ENCODE assay signal across 9 mouse cellular contexts in genomic region chr17:36914108-36914507, GRCm38 (mm10). TPM values are rescaled to one million over a fixed set of nuclear protein-coding genes. Genes with fewer than 3 reads are reported as not detected.
A peak's percentile ranks its signal among the peaks of the same experiment; 100 is the strongest.
DNase-seq lines count a peak whose midpoint lies in the region; ATAC-seq and TF ChIP-seq lines count a peak whose summit lies in the region.
"Had no signal": no experiment of that assay in that cellular context is flagged by ENCODE, and none has a peak within 500 bp of the region (broad histone marks: within the 10 kb centered on the region; RNA-seq: fewer than 3 reads in every experiment).

No protein-coding gene starts in this region.

- H3K27me3 ChIP-seq in neural tube, embryonic 15.5 days (replicated peaks), result no peaks in the 10 kb centered on the region
- no peaks in the 10 kb centered on the region for H3K27me3 ChIP-seq in intestine, postnatal 0 days (replicated peaks; ENCODE audit: control insufficient read depth, insufficient read depth, low read length)
- H3K27me3 ChIP-seq in limb, embryonic 11.5 days (ENCODE audit: control insufficient read depth, insufficient read depth, low read length), result no peaks in the 10 kb centered on the region

- no peak overlapping the region for H3K4me2 ChIP-seq in neural tube, embryonic 15.5 days
- H3K4me2 ChIP-seq in intestine, postnatal 0 days (replicated peaks; ENCODE audit: low read depth), result no peak overlapping the region
- no peak overlapping the region for H3K4me2 ChIP-seq in limb, embryonic 11.5 days (ENCODE audit: low read depth, severe bottlenecking)

- H3K9ac ChIP-seq in neural tube, embryonic 15.5 days (replicated peaks), result no peak overlapping the region
- H3K9ac ChIP-seq in intestine, postnatal 0 days (ENCODE audit: low read depth, low read length), result no peak overlapping the region
- H3K9ac ChIP-seq in limb, embryonic 11.5 days (ENCODE audit: low read length), result no peak overlapping the region

- no peaks in the 10 kb centered on the region for H3K36me3 ChIP-seq in neural tube, embryonic 15.5 days
- H3K36me3 ChIP-seq in intestine, postnatal 0 days (ENCODE audit: control insufficient read depth, insufficient read depth), result no peaks in the 10 kb centered on the region; the same call in 1 of the 2 replicates
- H3K36me3 ChIP-seq in limb, embryonic 11.5 days (ENCODE audit: control insufficient read depth, insufficient read depth, low read length), result no peaks in the 10 kb centered on the region

- 18% methylated on average over 2 of the region's 2 CpGs for WGBS in neural tube, embryonic 15.5 days
- 13% methylated on average over 2 of the region's 2 CpGs for WGBS in intestine, postnatal 0 days
- WGBS in limb, embryonic 11.5 days, result 17% methylated on average over 2 of the region's 2 CpGs

- peak; percentile 63 for DNase-seq in neural tube, embryonic 10.5 days (ENCODE audit: extremely low spot score, low spot score)
- DNase-seq in c-Kit-negative CD71-positive TER-119-positive erythroid progenitor cells, embryonic 14.5 days (ENCODE audit: low read depth, low spot score), result peak; percentile 61
- peak; percentile 15 for DNase-seq in fibroblast of lung, adult 2 months (ENCODE audit: low read depth)
- peak; percentile 82 for DNase-seq in limb, embryonic 11.5 days (ENCODE audit: low spot score)
- DNase-seq in ovary, postnatal 36 days (ENCODE audit: low spot score), result peak; percentile 52
- peak; percentile 82 for DNase-seq in thymus, postnatal 14 days

- TF ChIP-seq CTCF in intestine, postnatal 0 days (IDR thresholded peaks at IDR 0.05; ENCODE audit: low read depth), result peak; percentile 84

- no peaks in the 10 kb centered on the region for H3K4me1 ChIP-seq in neural tube, embryonic 15.5 days
- H3K4me1 ChIP-seq in intestine, postnatal 0 days (replicated peaks; ENCODE audit: control insufficient read depth, insufficient read depth, low read length), result no peaks in the 10 kb centered on the region
- H3K4me1 ChIP-seq in limb, embryonic 11.5 days (ENCODE audit: control insufficient read depth, insufficient read depth, low read length), result no peaks in the 10 kb centered on the region

- H3K4me3 ChIP-seq in neural tube, embryonic 15.5 days (replicated peaks), result no peak overlapping the region
- no peak overlapping the region for H3K4me3 ChIP-seq in intestine, postnatal 0 days (ENCODE audit: low read depth, low read length)
- H3K4me3 ChIP-seq in limb, embryonic 11.5 days (ENCODE audit: low read depth, low read length), result no peak overlapping the region

- ATAC-seq in neural tube, embryonic 15.5 days (ENCODE audit: low FRiP score), result no peak
- no peak for ATAC-seq in intestine, postnatal 0 days
- ATAC-seq in limb, embryonic 11.5 days (ENCODE audit: insufficient number of reproducible peaks, low FRiP score, low TSS enrichment, low read depth), result no peak

- H3K9me3 ChIP-seq in neural tube, embryonic 15.5 days (replicated peaks), result no peaks in the 10 kb centered on the region
- no peaks in the 10 kb centered on the region for H3K9me3 ChIP-seq in intestine, postnatal 0 days (ENCODE audit: control insufficient read depth)
- no peaks in the 10 kb centered on the region for H3K9me3 ChIP-seq in limb, embryonic 11.5 days (ENCODE audit: control insufficient read depth, low read length)

- H3K27ac ChIP-seq in neural tube, embryonic 15.5 days (replicated peaks), result no peak overlapping the region
- H3K27ac ChIP-seq in intestine, postnatal 0 days (ENCODE audit: low read depth, low read length), result no peak overlapping the region
- no peak overlapping the region for H3K27ac ChIP-seq in limb, embryonic 11.5 days (replicated peaks; ENCODE audit: low read depth, low read length)

RNA-seq across cellular contexts. Expression of gene Trim31, which starts 16.2 kb away (rescaled TPM):
- 2.2 TPM in 1 of 2 replicates, not detected in the other for polyA plus RNA-seq in neural tube, embryonic 15.5 days (2015; fragmentation: Nextera tagmentation; extraction: Ambion mirVana)
- polyA plus RNA-seq in intestine, postnatal 0 days (2015; fragmentation: Nextera tagmentation; extraction: Ambion mirVana), result 53.7 and 56.2 TPM in 2 replicates
- polyA plus RNA-seq in limb, embryonic 11.5 days (2014; fragmentation: Nextera tagmentation; extraction: Ambion mirVana), result not detected in 2 replicates
- polyA plus RNA-seq: heart, embryonic 14.5 days had no signal

RNA-seq across cellular contexts. Expression of gene Trim40, which starts 24.2 kb away (rescaled TPM):
- not detected in 2 replicates for polyA plus RNA-seq in neural tube, embryonic 15.5 days (2015; fragmentation: Nextera tagmentation; extraction: Ambion mirVana)
- polyA plus RNA-seq in intestine, postnatal 0 days (2015; fragmentation: Nextera tagmentation; extraction: Ambion mirVana), result 6.8 TPM in 2 replicates
- not detected in 2 replicates for polyA plus RNA-seq in limb, embryonic 11.5 days (2014; fragmentation: Nextera tagmentation; extraction: Ambion mirVana)
- polyA plus RNA-seq: heart, embryonic 14.5 days had no signal

RNA-seq across cellular contexts. Expression of gene Rnf39, which starts 28.6 kb away (rescaled TPM):
- 1.9 and 2.0 TPM in 2 replicates for polyA plus RNA-seq in neural tube, embryonic 15.5 days (2015; fragmentation: Nextera tagmentation; extraction: Ambion mirVana)
- polyA plus RNA-seq in intestine, postnatal 0 days (2015; fragmentation: Nextera tagmentation; extraction: Ambion mirVana), result 1.7 and 2.2 TPM in 2 replicates
- polyA plus RNA-seq in limb, embryonic 11.5 days (2014; fragmentation: Nextera tagmentation; extraction: Ambion mirVana), result 0.31 and 0.45 TPM in 2 replicates

RNA-seq across cellular contexts. Expression of gene Ppp1r11, which starts 37.4 kb away (rescaled TPM):
- 155 and 168 TPM in 2 replicates for polyA plus RNA-seq in neural tube, embryonic 15.5 days (2015; fragmentation: Nextera tagmentation; extraction: Ambion mirVana)
- 91.6 and 96.1 TPM in 2 replicates for polyA plus RNA-seq in intestine, postnatal 0 days (2015; fragmentation: Nextera tagmentation; extraction: Ambion mirVana)
- polyA plus RNA-seq in limb, embryonic 11.5 days (2014; fragmentation: Nextera tagmentation; extraction: Ambion mirVana), result 142 and 147 TPM in 2 replicates

RNA-seq across cellular contexts. Expression of gene Znrd1, which starts 44.3 kb away (rescaled TPM):
- 59.2 and 62.9 TPM in 2 replicates for polyA plus RNA-seq in neural tube, embryonic 15.5 days (2015; fragmentation: Nextera tagmentation; extraction: Ambion mirVana)
- polyA plus RNA-seq in intestine, postnatal 0 days (2015; fragmentation: Nextera tagmentation; extraction: Ambion mirVana), result 59.1 and 60.1 TPM in 2 replicates
- 118 and 119 TPM in 2 replicates for polyA plus RNA-seq in limb, embryonic 11.5 days (2014; fragmentation: Nextera tagmentation; extraction: Ambion mirVana)

Comparison
In these comparisons a context has a peak if more than half of its experiments do, and no peak if none do; other contexts are left out.
1. DNase-seq: peak in every context shown above with its lines; median percentile 82 in limb, embryonic 11.5 days; 82 in thymus, postnatal 14 days; 63 in neural tube, embryonic 10.5 days; 61 in c-Kit-negative CD71-positive TER-119-positive erythroid progenitor cells, embryonic 14.5 days; 52 in ovary, postnatal 36 days; 15 in fibroblast of lung, adult 2 months.
2. RNA of gene Trim31, which starts 16.2 kb away (polyA plus RNA-seq): 53.7 to 56.2 TPM in intestine, postnatal 0 days; 2.2 TPM in neural tube, embryonic 15.5 days and not detected in limb, embryonic 11.5 days; every median in the first group is over 10 times any median in the second.